Mouse (Mus musculus) forebrain, embryonic 13.5 days (tissue): ENCODE measurements around the gene Usp40. TPM values are rescaled to one million over a fixed set of nuclear protein-coding genes. Genes with fewer than 3 reads are reported as not detected.
A peak's percentile ranks its signal among the peaks of the same experiment; 100 is the strongest.
"Not testable (repeated sequence)": the region's sequence is repeated elsewhere in the genome, so short reads cannot be mapped to it uniquely, and the experiment has no call there.

Source experiments
- ATAC-seq: fragments of 200-750 bp; cut with Nextera tagmentation; 2 replicates; pipeline ENCODE4 v1.8.0; 2017
- H3K27ac ChIP-seq: fragments of 300-500 bp; sonication (generic); 2 replicates; pipeline ENCODE4 v1.5.1; 2015; ENCODE audit warnings: inconsistent platforms, mild to moderate bottlenecking, moderate library complexity
- H3K27me3 ChIP-seq: fragments of 300-500 bp; sonication (generic); 2 replicates; pipeline ENCODE4 v1.6.1; 2015; ENCODE audit warnings: mild to moderate bottlenecking, inconsistent platforms
- H3K36me3 ChIP-seq: fragments of 300-500 bp; sonication (generic); 2 replicates; pipeline ENCODE4 v1.6.1; 2015; ENCODE audit warnings: mild to moderate bottlenecking, inconsistent platforms; ENCODE audit not compliant: poor library complexity, severe bottlenecking
- H3K4me1 ChIP-seq: fragments of 300-500 bp; sonication (generic); 2 replicates; pipeline ENCODE4 v1.6.1; 2015; ENCODE audit warnings: inconsistent platforms
- H3K4me2 ChIP-seq: fragments of 300-500 bp; sonication (generic); 2 replicates; pipeline ENCODE4 v1.6.1; 2015; ENCODE audit warnings: inconsistent platforms, mild to moderate bottlenecking, moderate library complexity
- H3K4me3 ChIP-seq: fragments of 300-500 bp; sonication (generic); 2 replicates; pipeline ENCODE4 v1.5.1; 2015; ENCODE audit warnings: mild to moderate bottlenecking, inconsistent platforms
- H3K9ac ChIP-seq: fragments of 300-500 bp; sonication (generic); 2 replicates; pipeline ENCODE4 v1.6.1; 2015; ENCODE audit warnings: mild to moderate bottlenecking, inconsistent platforms
- H3K9me3 ChIP-seq: fragments of 300-500 bp; sonication (generic); replicated peaks from 2 replicates; pipeline ENCODE4 v1.6.1; 2016; ENCODE audit warnings: inconsistent platforms
- WGBS: fragments of 180-500 bp; shearing (Covaris S2); methylation state at CpG from one replicate; pipeline ENCODE4 v1.1.7; 2015; 5-methylcytosine and 5-hydroxymethylcytosine counted together
- polyA plus RNA-seq: library from polyadenylated mRNA; unstranded; fragments of >200 nt; fragmentation: Nextera tagmentation; extraction: Ambion mirVana; gene quantifications from 2 replicates; pipeline ENCODE4 v1.2.1, GENCODE M21; 2015

The Usp40 gene
- polyA plus RNA-seq = 31.0 and 32.1 TPM in 2 replicates

DNA sequence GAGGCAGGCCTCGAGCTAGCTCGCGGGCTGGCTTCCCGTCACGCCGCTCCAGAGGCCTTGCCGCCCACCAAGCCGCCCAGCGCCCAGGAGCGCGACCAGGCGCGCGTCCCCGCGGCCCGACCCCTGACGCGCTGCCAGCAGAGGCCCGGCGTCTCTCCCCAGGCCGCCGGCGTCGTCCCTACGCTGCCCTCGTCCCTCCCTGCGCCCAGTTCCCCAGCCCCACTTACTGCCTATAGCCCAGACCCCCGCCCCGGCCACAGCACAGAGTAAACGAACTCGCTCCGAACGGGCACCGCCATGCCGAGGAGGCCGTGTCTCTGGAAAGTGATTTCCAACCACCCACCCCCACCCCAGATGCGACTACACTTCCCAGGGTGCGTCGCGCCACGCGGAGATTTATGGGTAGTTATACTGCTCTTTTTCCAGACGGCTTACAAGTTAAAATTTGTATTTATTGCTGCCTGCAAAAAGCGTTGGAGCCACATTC, at the start of gene Usp40:
TSS of gene Usp40 (minus strand) at position 341 of the 487 bp plus-strand sequence.
- Histone ChIP-seq H3K4me2 (peak within 1 kb of the TSS; percentile 75), H3K27me3 (no peaks in the 10 kb centered on the region), H3K4me1 (peaks cover 23% of the 10 kb centered on the region), H3K4me3 (peak within 1 kb of the TSS; percentile 56), H3K9me3 (no peaks in the 10 kb centered on the region), H3K9ac (peak within 1 kb of the TSS; percentile 82), H3K36me3 (peaks cover 12% of the 10 kb centered on the region), H3K27ac (peak within 1 kb of the TSS; percentile 86)
- peak; percentile 97 for ATAC-seq
- 1% methylated on average over 38 of the region's 45 CpGs for WGBS

DNA sequence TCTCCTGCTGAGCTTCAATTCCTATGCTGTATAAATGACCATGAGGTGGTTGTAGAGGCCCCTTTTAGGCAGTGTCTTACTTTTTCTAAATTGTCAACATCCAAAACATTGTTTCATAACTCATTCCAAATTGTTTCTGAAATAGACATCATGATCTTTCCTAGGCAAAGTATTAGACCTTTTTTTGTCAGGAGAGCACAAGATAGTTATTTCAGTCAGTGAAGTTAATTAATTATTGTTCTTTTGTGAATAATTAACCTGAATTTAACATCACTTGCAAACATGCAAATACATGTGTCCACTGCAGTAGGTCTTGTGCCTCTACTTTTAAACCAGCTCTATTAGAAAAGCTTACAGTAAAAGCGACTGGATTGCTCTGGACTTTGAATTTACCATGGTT, 46.7 kb upstream of the Usp40 start, which contains the start of gene Ugt1a10:
TSS of gene Ugt1a10 (plus strand) at position 301 of the 400 bp plus-strand sequence.
- no peak for ATAC-seq
- WGBS = 84% methylated on average over 1 of the region's 1 CpGs
- Histone ChIP-seq H3K4me2 (no peak within 1 kb of the TSS), H3K4me3 (no peak within 1 kb of the TSS), H3K4me1 (no peaks in the 10 kb centered on the region), H3K9me3 (no peaks in the 10 kb centered on the region), H3K36me3 (no peaks in the 10 kb centered on the region), H3K27me3 (no peaks in the 10 kb centered on the region), H3K9ac (no peak within 1 kb of the TSS), H3K27ac (no peak within 1 kb of the TSS)

DNA sequence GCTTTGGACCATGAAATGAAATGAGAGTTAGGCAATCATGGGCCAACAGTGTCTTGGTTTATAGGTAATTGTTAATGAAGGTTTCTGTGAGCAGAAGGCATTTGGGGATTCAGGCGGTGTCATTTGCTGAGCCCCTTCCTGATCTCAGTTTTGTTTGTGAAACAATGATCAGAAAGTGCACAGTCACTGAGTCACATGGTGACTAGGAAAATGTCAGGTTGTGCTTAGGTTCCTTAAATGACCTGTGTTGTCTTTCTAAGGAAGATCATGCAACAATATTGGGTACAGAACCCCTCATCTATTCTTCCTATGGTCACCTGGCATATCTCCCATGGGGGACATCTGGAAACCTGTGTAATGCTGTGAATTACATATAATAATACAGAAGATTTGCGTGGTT, 39.1 kb upstream of the Usp40 start:
- H3K4me1 ChIP-seq, H3K27ac ChIP-seq, ATAC-seq, H3K9me3 ChIP-seq, H3K4me2 ChIP-seq, H3K9ac ChIP-seq, H3K27me3 ChIP-seq, H3K36me3 ChIP-seq, H3K4me3 ChIP-seq: not testable (repeated sequence)
- 85% methylated on average over 2 of the region's 2 CpGs for WGBS

DNA sequence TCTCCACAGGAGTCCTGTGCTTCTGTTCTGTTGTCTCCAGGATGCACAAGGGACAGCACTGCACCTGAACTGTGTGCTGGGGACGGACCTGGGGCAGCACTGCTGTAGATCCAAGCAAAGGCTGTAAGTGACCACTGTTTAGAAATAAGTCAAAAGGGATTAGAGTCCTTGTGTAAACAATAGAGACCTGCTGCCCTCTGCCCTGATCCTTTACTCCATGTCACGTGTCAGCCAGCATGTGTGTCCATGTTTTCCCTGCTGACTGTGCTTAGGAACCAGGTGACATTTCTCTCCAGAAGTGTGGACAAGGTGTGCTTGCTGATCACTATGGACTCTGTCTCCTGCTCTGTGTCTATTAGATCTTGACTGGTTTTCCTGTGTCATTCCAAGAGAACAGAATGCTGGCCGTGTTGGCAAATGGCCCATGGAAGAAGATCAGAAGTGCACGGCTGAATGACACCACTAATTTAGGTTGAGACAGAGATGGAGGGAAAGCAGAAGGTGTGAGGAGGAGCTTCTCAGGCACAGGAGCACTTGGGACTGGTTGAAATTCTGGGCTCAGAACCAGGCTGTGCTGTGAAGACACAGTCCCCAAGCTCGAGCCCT, 36.6 kb upstream of the Usp40 start:
- H3K27me3 ChIP-seq, H3K4me1 ChIP-seq, H3K27ac ChIP-seq, ATAC-seq, H3K4me2 ChIP-seq, H3K9me3 ChIP-seq, H3K9ac ChIP-seq, H3K4me3 ChIP-seq, H3K36me3 ChIP-seq: not testable (repeated sequence)
- 73% methylated on average over 4 of the region's 5 CpGs for WGBS

DNA sequence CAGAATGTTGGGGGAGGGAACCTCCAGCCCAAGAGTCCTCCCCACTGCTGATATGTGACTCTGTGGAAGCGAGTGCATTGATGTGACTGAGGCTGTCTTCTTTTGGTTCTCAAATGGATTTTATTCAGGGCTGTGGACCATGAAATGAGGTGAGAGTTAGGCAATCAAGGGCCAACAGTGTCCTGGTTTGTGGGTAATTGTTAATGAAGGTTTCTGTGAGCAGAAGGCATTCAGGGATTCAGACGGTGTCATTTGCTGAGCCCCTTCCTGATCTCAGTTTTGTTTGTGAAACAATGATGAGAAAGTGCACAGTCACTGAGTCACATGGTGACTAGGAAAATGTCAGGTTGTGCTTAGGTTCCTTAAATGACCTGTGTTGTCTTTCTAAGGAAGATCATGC, 34.7 kb upstream of the Usp40 start:
- not testable (repeated sequence) for H3K36me3 ChIP-seq, H3K4me3 ChIP-seq, H3K27me3 ChIP-seq, H3K27ac ChIP-seq, H3K4me2 ChIP-seq, H3K4me1 ChIP-seq, ATAC-seq, H3K9ac ChIP-seq, H3K9me3 ChIP-seq
- whole genome bisulfite sequencing = 50% methylated on average over 1 of the region's 2 CpGs

DNA sequence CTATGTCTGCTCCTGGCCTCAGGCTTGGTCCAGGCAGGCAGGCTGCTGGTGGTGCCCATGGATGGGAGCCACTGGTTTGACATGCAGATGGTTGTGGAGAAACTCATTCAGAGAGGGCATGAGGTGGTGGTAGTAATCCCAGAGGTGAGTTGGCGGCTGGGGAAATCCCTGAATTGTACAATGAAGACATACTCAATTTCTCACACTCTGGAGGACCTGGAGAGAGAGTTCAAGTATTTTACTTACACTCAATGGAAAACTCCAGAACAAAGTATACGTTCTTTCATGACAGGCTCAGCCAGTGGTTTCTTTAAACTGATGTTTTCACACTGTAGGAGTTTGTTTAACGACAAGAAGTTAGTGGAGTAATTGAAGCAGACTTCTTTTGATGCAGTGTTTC, 16.9 kb upstream of the Usp40 start:
- not testable (repeated sequence) for H3K4me1 ChIP-seq, H3K9ac ChIP-seq, H3K9me3 ChIP-seq, H3K4me3 ChIP-seq, H3K27ac ChIP-seq, ATAC-seq, H3K36me3 ChIP-seq, H3K4me2 ChIP-seq, H3K27me3 ChIP-seq
- WGBS = 67% methylated on average over 3 of the region's 3 CpGs

DNA sequence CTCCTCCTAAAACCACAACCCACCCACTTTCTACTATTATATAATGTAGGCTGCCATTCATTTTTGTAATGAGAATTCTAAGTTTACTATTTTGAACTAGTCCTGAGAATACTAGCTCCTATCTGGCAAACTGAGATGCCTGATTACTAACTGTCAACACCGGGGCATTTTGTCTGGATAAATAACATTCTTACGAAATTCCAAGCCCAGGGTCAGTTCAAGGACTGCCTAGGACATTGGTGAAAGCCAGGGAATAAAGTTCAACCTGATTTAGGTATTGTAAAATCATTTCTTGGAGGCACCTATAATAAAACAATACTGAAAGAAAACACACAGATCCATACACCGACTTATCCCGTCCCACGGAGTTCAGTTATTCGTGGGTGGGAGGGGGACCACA, 7.0 kb upstream of the Usp40 start:
- Histone ChIP-seq H3K4me1 (no peaks in the 10 kb centered on the region), H3K27me3 (no peaks in the 10 kb centered on the region), H3K36me3 (no peaks in the 10 kb centered on the region), H3K9ac (no peak overlapping the region), H3K4me3 (no peak overlapping the region), H3K4me2 (no peak overlapping the region), H3K27ac (no peak overlapping the region), H3K9me3 (peaks cover 12% of the 10 kb centered on the region; the same call in 1 of the 2 replicates)
- WGBS = 93% methylated on average over 6 of the region's 6 CpGs
- no peak for ATAC-seq

DNA sequence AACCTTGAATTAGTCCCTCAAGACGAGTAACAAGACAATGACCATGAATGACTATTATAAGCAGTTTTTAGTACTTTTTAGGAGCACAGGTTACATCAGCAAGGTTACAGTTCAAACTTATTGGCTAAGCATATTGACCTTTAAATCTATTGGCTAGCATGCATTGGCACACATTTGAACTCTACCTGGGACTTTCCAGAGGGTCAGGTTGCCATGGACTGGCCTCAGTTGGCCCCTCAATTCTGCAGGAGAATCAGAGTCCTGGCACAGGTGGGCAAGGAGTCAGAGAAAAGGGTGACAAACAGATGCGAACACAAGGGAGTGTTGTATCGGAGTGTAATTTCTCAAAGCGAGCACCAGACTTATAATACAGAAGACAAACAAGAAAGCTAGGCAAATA, 6.3 kb upstream of the Usp40 start:
- no peak overlapping the region for H3K4me3 ChIP-seq
- H3K4me1 ChIP-seq = no peaks in the 10 kb centered on the region
- no peak overlapping the region for H3K4me2 ChIP-seq
- H3K27me3 ChIP-seq = no peaks in the 10 kb centered on the region
- no peak for ATAC-seq
- no peak overlapping the region for H3K9ac ChIP-seq
- WGBS = 93% methylated on average over 4 of the region's 4 CpGs
- H3K27ac ChIP-seq = no peak overlapping the region
- H3K9me3 ChIP-seq = peaks cover 12% of the 10 kb centered on the region; the same call in 1 of the 2 replicates
- no peaks in the 10 kb centered on the region for H3K36me3 ChIP-seq

DNA sequence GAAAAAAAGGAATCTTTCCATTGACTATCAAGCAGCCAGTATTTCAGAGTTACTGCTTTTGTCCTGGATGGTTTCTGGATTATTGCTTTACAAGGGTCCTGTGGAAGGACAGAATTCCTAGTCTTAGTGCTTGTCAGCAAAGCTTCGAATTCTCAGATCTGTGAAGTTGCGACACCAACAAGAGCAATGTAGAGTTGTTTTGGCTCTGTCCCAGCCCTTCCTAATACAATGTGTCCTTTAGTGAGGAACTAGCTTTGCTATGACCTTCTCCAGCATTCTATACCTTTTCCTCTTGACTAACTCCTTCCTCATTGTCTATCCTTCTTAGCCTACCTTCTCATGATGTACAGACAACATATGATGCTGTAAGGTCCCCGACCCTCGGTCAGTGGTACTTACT, 5.8 kb upstream of the Usp40 start:
- H3K4me1 ChIP-seq = no peaks in the 10 kb centered on the region
- H3K36me3 ChIP-seq = no peaks in the 10 kb centered on the region
- H3K9ac ChIP-seq = no peak overlapping the region
- no peaks in the 10 kb centered on the region for H3K27me3 ChIP-seq
- no peak for ATAC-seq
- no peak overlapping the region for H3K4me2 ChIP-seq
- WGBS = 93% methylated on average over 4 of the region's 4 CpGs
- no peak overlapping the region for H3K27ac ChIP-seq
- H3K9me3 ChIP-seq = peaks cover 12% of the 10 kb centered on the region; the same call in 1 of the 2 replicates
- no peak overlapping the region for H3K4me3 ChIP-seq

DNA sequence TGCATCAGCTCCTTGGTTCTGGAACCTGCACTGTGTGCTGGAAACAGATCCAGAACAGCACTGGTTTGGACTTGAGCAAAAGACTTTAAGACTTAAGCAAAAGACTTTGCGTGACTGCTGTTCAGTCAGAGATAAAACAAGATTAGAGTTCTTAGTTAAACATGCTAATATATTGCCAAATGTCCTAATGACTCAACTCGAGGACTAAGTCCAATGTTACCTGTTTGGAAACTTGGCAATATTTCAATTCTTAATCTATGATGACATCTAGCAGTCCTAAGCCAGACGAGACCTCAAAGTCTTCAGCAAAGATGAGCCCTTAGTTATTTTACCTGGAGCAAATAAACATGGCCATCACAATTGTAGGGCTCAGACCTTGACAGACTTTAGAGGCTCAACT, 5.4 kb upstream of the Usp40 start:
- H3K4me2 ChIP-seq = no peak overlapping the region
- no peak overlapping the region for H3K4me3 ChIP-seq
- no peak overlapping the region for H3K9ac ChIP-seq
- no peak overlapping the region for H3K27ac ChIP-seq
- no peaks in the 10 kb centered on the region for H3K27me3 ChIP-seq
- peaks cover 12% of the 10 kb centered on the region; the same call in 1 of the 2 replicates for H3K9me3 ChIP-seq
- H3K36me3 ChIP-seq = no peaks in the 10 kb centered on the region
- H3K4me1 ChIP-seq = 0 out of 2 replicates have a peak, but pooled peaks cover 2% of the 10 kb centered on the region
- no peak for ATAC-seq
- 80% methylated on average over 3 of the region's 3 CpGs for WGBS

DNA sequence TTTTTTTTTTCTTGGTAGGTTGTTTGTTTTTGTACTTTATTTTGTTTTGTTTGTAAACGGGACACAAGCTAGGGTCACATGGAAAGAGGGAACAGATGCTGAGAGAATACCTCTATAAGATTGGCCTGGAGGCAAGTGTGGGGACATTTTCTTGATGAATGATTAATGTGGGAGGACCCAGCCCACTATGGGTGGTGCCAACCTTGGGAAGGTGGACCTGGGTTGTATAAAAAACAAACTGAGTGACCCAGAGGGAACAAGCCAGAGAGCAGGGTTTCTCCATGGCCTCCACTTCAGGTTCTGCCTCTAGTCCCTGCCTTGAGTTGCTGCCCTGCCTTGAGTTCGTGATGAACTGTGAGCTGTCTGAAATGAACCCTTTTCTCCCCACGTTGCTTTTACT, 1.2 kb upstream of the Usp40 start:
- 79% methylated on average over 3 of the region's 3 CpGs for WGBS
- H3K4me1 ChIP-seq = peaks cover 23% of the 10 kb centered on the region
- H3K4me2 ChIP-seq = no peak overlapping the region
- peaks cover 3% of the 10 kb centered on the region; the same call in 1 of the 2 replicates for H3K36me3 ChIP-seq
- H3K9me3 ChIP-seq = 0 out of 2 replicates have a peak, but pooled peaks cover 3% of the 10 kb centered on the region
- no peak overlapping the region for H3K4me3 ChIP-seq
- no peak overlapping the region for H3K27ac ChIP-seq
- H3K9ac ChIP-seq = no peak overlapping the region
- ATAC-seq = no peak
- H3K27me3 ChIP-seq = no peaks in the 10 kb centered on the region

DNA sequence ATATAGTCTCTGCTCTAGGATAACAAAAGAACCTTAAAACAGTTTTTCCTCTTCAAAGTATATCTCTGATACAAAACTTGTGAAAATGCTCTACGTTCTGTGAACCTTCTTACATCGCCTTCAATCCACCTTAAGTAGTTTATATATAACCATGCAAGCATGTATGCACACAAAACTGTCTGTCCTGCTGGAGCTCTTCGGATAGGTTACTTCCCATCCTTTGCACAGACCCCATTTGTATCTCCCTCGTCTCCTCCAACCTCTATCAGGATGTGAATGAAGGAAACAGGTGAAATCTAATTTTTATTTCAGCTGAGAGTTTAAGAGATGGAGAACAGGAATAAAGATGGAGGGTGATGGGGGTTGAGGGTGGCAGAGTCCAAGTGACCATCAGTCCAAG, 384 bp upstream of the Usp40 start:
- peak; percentile 50 for ATAC-seq
- Histone ChIP-seq H3K9ac (peak overlapping the region; percentile 82; the same call in 1 of the 2 replicates), H3K27ac (no peak overlapping the region), H3K4me2 (peak overlapping the region; percentile 75), H3K4me3 (peak overlapping the region; percentile 56), H3K4me1 (peaks cover 23% of the 10 kb centered on the region), H3K9me3 (no peaks in the 10 kb centered on the region), H3K27me3 (no peaks in the 10 kb centered on the region), H3K36me3 (peaks cover 8% of the 10 kb centered on the region)
- 51% methylated on average over 4 of the region's 4 CpGs for WGBS
